Mouse (Mus musculus): ENCODE results near the gene Zfp60.

- TF ChIP-seq POLR2A (IDR thresholded peaks at IDR 0.05; ENCODE audit: extremely low read depth, insufficient read depth, low read length) (no peak), CTCF (IDR thresholded peaks at IDR 0.05; ENCODE audit: low read depth, low read length) (no peak)
Observed at GRCm38 (mm10) chr7:27797906-27798811, 67.0 kb downstream of the Zfp60 start.

Data from liver, adult 2 months (tissue).